Mouse (Mus musculus) cerebellum, adult 2 months (tissue): Measurements from ENCODE around the gene Timm9.

ENCODE experiments used
- CTCF ChIP-seq: fragments of 200-500 bp; IDR thresholded peaks from 2 replicates; pipeline ENCODE4 v1.5.1; 2011; ENCODE audit warnings: low read depth, mild to moderate bottlenecking, control low read depth, low read length, moderate library complexity, borderline replicate concordance; ENCODE audit not compliant: insufficient read depth
- POLR2A ChIP-seq: fragments of 200-500 bp; IDR thresholded peaks from 2 replicates; pipeline ENCODE4 v1.6.1; 2011; ENCODE audit warnings: low read length, control low read depth, borderline replicate concordance; ENCODE audit not compliant: insufficient read depth

DNA sequence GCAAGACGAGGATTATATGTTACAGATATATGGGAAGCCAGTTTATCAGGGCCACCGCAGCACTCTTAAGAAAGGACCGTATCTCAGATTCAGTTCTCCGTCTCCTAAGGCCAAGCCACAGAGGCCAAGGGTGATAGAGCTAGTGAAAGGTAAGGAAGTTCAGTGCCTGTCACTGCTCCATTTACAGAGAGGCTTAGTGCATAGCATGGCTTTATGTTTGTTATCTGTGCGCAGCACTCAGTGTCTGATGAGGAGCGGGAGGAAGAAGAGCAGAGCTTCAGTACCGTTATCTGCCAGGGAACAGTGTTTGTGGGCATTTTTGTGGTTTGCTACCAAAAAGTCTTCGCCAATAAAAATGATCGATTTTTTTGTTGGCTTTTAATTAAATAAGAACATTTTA is 27.9 kb upstream of the Timm9 start:
- TF ChIP-seq CTCF = no peak
- TF ChIP-seq POLR2A = no peak
